Mouse (Mus musculus): ENCODE results near the gene Prdm5. TPM values are rescaled to one million over a fixed set of nuclear protein-coding genes. Genes with fewer than 3 reads are reported as not detected.

Gene Prdm5
- 5.3 and 6.3 TPM in 2 replicates for polyA plus RNA-seq (2015; fragmentation: Nextera tagmentation; extraction: Ambion mirVana)

GRCm38 (mm10) chr6:65778861-65779688 is at the start of gene Prdm5:
Prdm5 (plus strand) TSS chr6:65778988.
- H3K4me1 ChIP-seq, result 0 out of 2 replicates have a peak, but pooled peaks cover 8% of the 10 kb centered on the region
- H3K27ac ChIP-seq (replicated peaks), result peak within 1 kb of the TSS; percentile 3; the same call in 1 of the 2 replicates
- H3K4me2 ChIP-seq (replicated peaks), result peak within 1 kb of the TSS; percentile 80
- H3K36me3 ChIP-seq, result no peaks in the 10 kb centered on the region
- 3% methylated on average over 56 of the region's 56 CpGs for WGBS
- H3K27me3 ChIP-seq, result no peaks in the 10 kb centered on the region
- ATAC-seq (replicated peaks), result peak; percentile 94
- peak within 1 kb of the TSS; percentile 65 for H3K9ac ChIP-seq (replicated peaks)
- peak within 1 kb of the TSS; percentile 53 for H3K4me3 ChIP-seq
- no peaks in the 10 kb centered on the region for H3K9me3 ChIP-seq

GRCm38 (mm10) chr6:65739442-65739841 is 39.3 kb upstream of the Prdm5 start:
- Histone ChIP-seq H3K36me3 (no peaks in the 10 kb centered on the region), H3K4me1 (no peaks in the 10 kb centered on the region), H3K27ac (replicated peaks) (no peak overlapping the region), H3K4me2 (replicated peaks) (no peak overlapping the region), H3K27me3 (no peaks in the 10 kb centered on the region), H3K4me3 (no peak overlapping the region), H3K9me3 (no peaks in the 10 kb centered on the region), H3K9ac (replicated peaks) (no peak overlapping the region)
- 85% methylated on average over 6 of the region's 8 CpGs for WGBS
- no peak for ATAC-seq (replicated peaks)

GRCm38 (mm10) chr6:65743144-65743870 is 35.5 kb upstream of the Prdm5 start:
- Histone ChIP-seq H3K27ac (replicated peaks) (no peak overlapping the region), H3K27me3 (no peaks in the 10 kb centered on the region), H3K36me3 (no peaks in the 10 kb centered on the region), H3K9ac (replicated peaks) (no peak overlapping the region), H3K9me3 (peaks cover 5% of the 10 kb centered on the region; the same call in 1 of the 2 replicates), H3K4me1 (no peaks in the 10 kb centered on the region), H3K4me2 (replicated peaks) (no peak overlapping the region), H3K4me3 (no peak overlapping the region)
- no peak for ATAC-seq (replicated peaks)
- WGBS, result 30% methylated on average over 1 of the region's 1 CpGs

GRCm38 (mm10) chr6:65743871-65744202 is 35.0 kb upstream of the Prdm5 start:
- no peak overlapping the region for H3K27ac ChIP-seq (replicated peaks)
- H3K27me3 ChIP-seq, result no peaks in the 10 kb centered on the region
- H3K9ac ChIP-seq (replicated peaks), result no peak overlapping the region
- ATAC-seq (replicated peaks), result no peak
- H3K4me3 ChIP-seq, result no peak overlapping the region
- peaks cover 5% of the 10 kb centered on the region; the same call in 1 of the 2 replicates for H3K9me3 ChIP-seq
- H3K4me1 ChIP-seq, result no peaks in the 10 kb centered on the region
- no peak overlapping the region for H3K4me2 ChIP-seq (replicated peaks)
- no peaks in the 10 kb centered on the region for H3K36me3 ChIP-seq

GRCm38 (mm10) chr6:65758214-65758613 is 20.6 kb upstream of the Prdm5 start:
- H3K4me2 ChIP-seq (replicated peaks), result no peak overlapping the region
- H3K27ac ChIP-seq (replicated peaks), result no peak overlapping the region
- ATAC-seq (replicated peaks), result no peak
- no peak overlapping the region for H3K9ac ChIP-seq (replicated peaks)
- no peaks in the 10 kb centered on the region for H3K9me3 ChIP-seq
- H3K27me3 ChIP-seq, result no peaks in the 10 kb centered on the region
- WGBS, result 45% methylated on average over 7 of the region's 7 CpGs
- no peaks in the 10 kb centered on the region for H3K36me3 ChIP-seq
- no peaks in the 10 kb centered on the region for H3K4me1 ChIP-seq
- H3K4me3 ChIP-seq, result no peak overlapping the region

- no peaks in the 10 kb centered on the region for H3K36me3 ChIP-seq
- H3K27ac ChIP-seq (replicated peaks), result no peak overlapping the region
- H3K4me1 ChIP-seq, result no peaks in the 10 kb centered on the region
- WGBS, result 92% methylated on average over 5 of the region's 5 CpGs
- no peak overlapping the region for H3K4me3 ChIP-seq
- H3K4me2 ChIP-seq (replicated peaks), result no peak overlapping the region
- H3K9me3 ChIP-seq, result no peaks in the 10 kb centered on the region
- no peaks in the 10 kb centered on the region for H3K27me3 ChIP-seq
- ATAC-seq (replicated peaks), result no peak
- H3K9ac ChIP-seq (replicated peaks), result no peak overlapping the region
Observed at GRCm38 (mm10) chr6:65759174-65759573, 19.6 kb upstream of the Prdm5 start.

- no peaks in the 10 kb centered on the region for H3K9me3 ChIP-seq
- 95% methylated on average over 3 of the region's 3 CpGs for WGBS
- H3K27ac ChIP-seq (replicated peaks), result no peak overlapping the region
- H3K4me3 ChIP-seq, result no peak overlapping the region
- H3K4me2 ChIP-seq (replicated peaks), result no peak overlapping the region
- no peaks in the 10 kb centered on the region for H3K36me3 ChIP-seq
- no peak for ATAC-seq (replicated peaks)
- H3K9ac ChIP-seq (replicated peaks), result no peak overlapping the region
- H3K27me3 ChIP-seq, result no peaks in the 10 kb centered on the region
- peaks cover 4% of the 10 kb centered on the region; the same call in 1 of the 2 replicates for H3K4me1 ChIP-seq
Observed at GRCm38 (mm10) chr6:65760073-65760472, 18.7 kb upstream of the Prdm5 start.

GRCm38 (mm10) chr6:65764459-65764858 is 14.3 kb upstream of the Prdm5 start:
- Histone ChIP-seq H3K27ac (replicated peaks) (no peak overlapping the region), H3K9ac (replicated peaks) (no peak overlapping the region), H3K4me3 (no peak overlapping the region), H3K4me2 (replicated peaks) (no peak overlapping the region), H3K9me3 (no peaks in the 10 kb centered on the region), H3K27me3 (no peaks in the 10 kb centered on the region), H3K4me1 (peaks cover 5% of the 10 kb centered on the region; the same call in 1 of the 2 replicates), H3K36me3 (no peaks in the 10 kb centered on the region)
- 60% methylated on average over 2 of the region's 2 CpGs for WGBS
- ATAC-seq (replicated peaks), result no peak

- no peak overlapping the region for H3K4me2 ChIP-seq (replicated peaks)
- no peaks in the 10 kb centered on the region for H3K27me3 ChIP-seq
- 9% methylated on average over 8 of the region's 8 CpGs for WGBS
- no peak overlapping the region for H3K4me3 ChIP-seq
- no peak overlapping the region for H3K27ac ChIP-seq (replicated peaks)
- no peaks in the 10 kb centered on the region for H3K36me3 ChIP-seq
- no peaks in the 10 kb centered on the region for H3K9me3 ChIP-seq
- H3K4me1 ChIP-seq, result peaks cover 5% of the 10 kb centered on the region; the same call in 1 of the 2 replicates
- peak; percentile 60; the same call in 1 of the 2 replicates for ATAC-seq (replicated peaks)
- H3K9ac ChIP-seq (replicated peaks), result no peak overlapping the region
Observed at GRCm38 (mm10) chr6:65765057-65765456, 13.7 kb upstream of the Prdm5 start.

- WGBS, result 90% methylated on average over 13 of the region's 13 CpGs
- Histone ChIP-seq H3K27me3 (no peaks in the 10 kb centered on the region), H3K27ac (replicated peaks) (no peak overlapping the region), H3K4me1 (peaks cover 5% of the 10 kb centered on the region; the same call in 1 of the 2 replicates), H3K36me3 (no peaks in the 10 kb centered on the region), H3K4me2 (replicated peaks) (no peak overlapping the region), H3K9me3 (no peaks in the 10 kb centered on the region), H3K9ac (replicated peaks) (no peak overlapping the region), H3K4me3 (no peak overlapping the region)
- no peak for ATAC-seq (replicated peaks)
Observed at GRCm38 (mm10) chr6:65765752-65766397, 12.9 kb upstream of the Prdm5 start.

- Histone ChIP-seq H3K36me3 (no peaks in the 10 kb centered on the region), H3K4me2 (replicated peaks) (no peak overlapping the region), H3K4me1 (peaks cover 5% of the 10 kb centered on the region; the same call in 1 of the 2 replicates), H3K4me3 (no peak overlapping the region), H3K9ac (replicated peaks) (no peak overlapping the region), H3K27me3 (no peaks in the 10 kb centered on the region), H3K27ac (replicated peaks) (no peak overlapping the region), H3K9me3 (no peaks in the 10 kb centered on the region)
- 82% methylated on average over 5 of the region's 5 CpGs for WGBS
- ATAC-seq (replicated peaks), result no peak
Observed at GRCm38 (mm10) chr6:65767911-65768310, 10.9 kb upstream of the Prdm5 start.

- Histone ChIP-seq H3K4me3 (no peak overlapping the region), H3K36me3 (no peaks in the 10 kb centered on the region), H3K9me3 (no peaks in the 10 kb centered on the region), H3K4me2 (replicated peaks) (no peak overlapping the region), H3K4me1 (no peaks in the 10 kb centered on the region), H3K27ac (replicated peaks) (no peak overlapping the region), H3K27me3 (no peaks in the 10 kb centered on the region), H3K9ac (replicated peaks) (no peak overlapping the region)
- no peak for ATAC-seq (replicated peaks)
- 92% methylated on average over 4 of the region's 4 CpGs for WGBS
Observed at GRCm38 (mm10) chr6:65773566-65773965, 5.2 kb upstream of the Prdm5 start.
